Mouse (Mus musculus) stomach, embryonic 14.5 days (tissue): ENCODE measurements around the gene Pomc. TPM values are rescaled to one million over a fixed set of nuclear protein-coding genes. Genes with fewer than 3 reads are reported as not detected.

Experiments
- ATAC-seq: fragments of 200-750 bp; cut with Nextera tagmentation; 2 replicates; pipeline ENCODE4 v1.8.0; 2017; ENCODE audit warnings: low read depth, moderate TSS enrichment; ENCODE audit not compliant: insufficient number of reproducible peaks, insufficient read depth, low FRiP score
- H3K27ac ChIP-seq: fragments of 300-500 bp; sonication (generic); 2 replicates; pipeline ENCODE4 v1.5.1; 2014; ENCODE audit warnings: mild to moderate bottlenecking, low read length, moderate library complexity, mixed read lengths
- H3K27me3 ChIP-seq: fragments of 300-500 bp; sonication (generic); 2 replicates; pipeline ENCODE4 v1.6.1; 2014; ENCODE audit warnings: low read length, control low read depth, mixed read lengths; ENCODE audit not compliant: control insufficient read depth, insufficient read depth
- H3K36me3 ChIP-seq: fragments of 300-500 bp; sonication (generic); 2 replicates; pipeline ENCODE4 v1.6.1; 2014; ENCODE audit warnings: mild to moderate bottlenecking, control low read depth, low read length, moderate library complexity, mixed read lengths; ENCODE audit not compliant: control insufficient read depth, insufficient read depth
- H3K4me1 ChIP-seq: fragments of 300-500 bp; sonication (generic); 2 replicates; pipeline ENCODE4 v1.6.1; 2014; ENCODE audit warnings: low read length, control low read depth, mixed read lengths; ENCODE audit not compliant: control insufficient read depth, insufficient read depth
- H3K4me2 ChIP-seq: fragments of 300-500 bp; sonication (generic); replicated peaks from 2 replicates; pipeline ENCODE4 v1.6.1; 2014; ENCODE audit warnings: low read depth, low read length, control low read depth
- H3K4me3 ChIP-seq: fragments of 300-500 bp; sonication (generic); 2 replicates; pipeline ENCODE4 v1.5.1; 2014; ENCODE audit warnings: low read depth, low read length, control low read depth
- H3K9ac ChIP-seq: fragments of 300-500 bp; sonication (generic); replicated peaks from 2 replicates; pipeline ENCODE4 v1.6.1; 2014; ENCODE audit warnings: low read depth, mild to moderate bottlenecking, control low read depth, low read length, moderate library complexity, mixed read lengths
- H3K9me3 ChIP-seq: fragments of 300-500 bp; sonication (generic); 2 replicates; pipeline ENCODE4 v1.6.1; 2016; ENCODE audit warnings: low read depth, low read length, control low read depth; ENCODE audit not compliant: control insufficient read depth
- WGBS: fragments of 180-500 bp; shearing (Covaris S2); extraction: QIAGEN DNeasy Blood & Tissue Kit; methylation state at CpG from one replicate; pipeline ENCODE4 v1.1.7; 2014; 5-methylcytosine and 5-hydroxymethylcytosine counted together
- polyA plus RNA-seq: library from polyadenylated mRNA; unstranded; fragments of >200 nt; fragmentation: Nextera tagmentation; extraction: Ambion mirVana; gene quantifications from 2 replicates; pipeline ENCODE4 v1.2.1, GENCODE M21; 2014

Pomc gene
- polyA plus RNA-seq, 1 experiment from 2014 or later, result 2.6 TPM

- Histone ChIP-seq H3K4me3 (peak overlapping the region; percentile 43; the same call in 1 of the 2 replicates), H3K9ac (no peak overlapping the region), H3K9me3 (no peaks in the 10 kb centered on the region), H3K4me1 (peaks cover 6% of the 10 kb centered on the region), H3K36me3 (no peaks in the 10 kb centered on the region), H3K4me2 (peak overlapping the region; percentile 89), H3K27me3 (no peaks in the 10 kb centered on the region), H3K27ac (peak overlapping the region; percentile 48; the same call in 1 of the 2 replicates)
- ATAC-seq, result no peak
- WGBS, result 50% methylated on average over 1 of the region's 1 CpGs
Observed at GRCm38 (mm10) chr12:3980991-3981349, 26.2 kb downstream of the Pomc start.

- Histone ChIP-seq H3K27ac (peak overlapping the region; percentile 58; the same call in 1 of the 2 replicates), H3K9me3 (no peaks in the 10 kb centered on the region), H3K9ac (peak overlapping the region; percentile 30; the same call in 1 of the 2 replicates), H3K36me3 (no peaks in the 10 kb centered on the region), H3K27me3 (no peaks in the 10 kb centered on the region), H3K4me1 (peaks cover 6% of the 10 kb centered on the region), H3K4me2 (peak overlapping the region; percentile 89), H3K4me3 (peak overlapping the region; percentile 43)
- ATAC-seq, result peak; percentile 96
- WGBS, result under 1% methylated on average over 41 of the region's 41 CpGs
Observed at GRCm38 (mm10) chr12:3981350-3982131, 26.8 kb downstream of the Pomc start.

DNA sequence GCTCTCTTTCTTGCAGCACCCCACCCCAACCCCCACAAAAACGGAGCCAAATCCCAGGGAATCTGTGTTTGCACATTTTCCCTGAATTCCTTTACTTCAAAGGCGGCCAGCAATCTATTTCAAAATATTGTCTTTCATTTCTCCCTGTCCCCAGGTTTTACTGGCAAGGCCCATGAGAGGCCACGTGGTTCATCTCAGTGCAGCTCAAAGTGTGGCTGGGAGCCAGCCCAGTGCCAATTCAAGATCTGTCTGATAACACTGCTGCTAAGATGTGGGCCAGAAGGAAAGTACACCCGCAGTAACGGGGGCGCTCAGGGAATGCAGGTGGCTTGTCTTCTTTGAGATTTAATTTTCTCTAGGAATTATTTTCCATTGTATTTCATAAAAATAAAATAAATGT, 27.5 kb downstream of the Pomc start:
- no peaks in the 10 kb centered on the region for H3K36me3 ChIP-seq
- no peaks in the 10 kb centered on the region for H3K27me3 ChIP-seq
- H3K4me2 ChIP-seq, result peak overlapping the region; percentile 89
- no peak for ATAC-seq
- H3K9ac ChIP-seq, result peak overlapping the region; percentile 30; the same call in 1 of the 2 replicates
- H3K27ac ChIP-seq, result no peak overlapping the region
- H3K4me1 ChIP-seq, result peaks cover 6% of the 10 kb centered on the region
- H3K9me3 ChIP-seq, result no peaks in the 10 kb centered on the region
- 17% methylated on average over 6 of the region's 6 CpGs for WGBS
- H3K4me3 ChIP-seq, result peak overlapping the region; percentile 43

DNA sequence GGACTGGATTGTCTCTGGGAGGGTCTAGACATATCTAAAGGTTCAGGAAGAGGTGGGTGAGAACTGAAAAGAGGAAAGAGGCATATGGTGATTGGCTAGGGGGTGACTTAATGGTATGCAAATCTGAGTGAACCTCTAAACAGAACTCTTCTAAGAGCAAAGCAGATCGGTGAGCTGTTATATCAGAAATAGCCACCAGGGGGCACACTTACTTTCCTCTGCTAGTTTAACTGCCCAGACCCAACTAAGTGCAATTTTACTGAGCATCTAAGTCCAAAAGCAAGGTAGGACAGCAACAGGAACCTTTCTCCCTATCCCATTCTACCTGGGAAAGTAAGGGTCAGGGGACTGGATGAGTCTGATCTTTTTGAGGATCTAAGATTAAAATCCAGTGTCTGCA, 29.0 kb downstream of the Pomc start:
- WGBS, result 0% methylated on average over 1 of the region's 1 CpGs
- H3K27ac ChIP-seq, result no peak overlapping the region
- no peak for ATAC-seq
- no peaks in the 10 kb centered on the region for H3K27me3 ChIP-seq
- H3K4me2 ChIP-seq, result no peak overlapping the region
- H3K36me3 ChIP-seq, result no peaks in the 10 kb centered on the region
- H3K4me1 ChIP-seq, result peaks cover 6% of the 10 kb centered on the region
- H3K4me3 ChIP-seq, result no peak overlapping the region
- no peak overlapping the region for H3K9ac ChIP-seq
- H3K9me3 ChIP-seq, result no peaks in the 10 kb centered on the region

GRCm38 (mm10) chr12:3984446-3984845, 29.7 kb downstream of the Pomc start:
- no peaks in the 10 kb centered on the region for H3K9me3 ChIP-seq
- peaks cover 6% of the 10 kb centered on the region for H3K4me1 ChIP-seq
- no peak overlapping the region for H3K4me2 ChIP-seq
- H3K9ac ChIP-seq, result no peak overlapping the region
- no peak for ATAC-seq
- H3K36me3 ChIP-seq, result no peaks in the 10 kb centered on the region
- WGBS, result 65% methylated on average over 9 of the region's 9 CpGs
- H3K4me3 ChIP-seq, result no peak overlapping the region
- H3K27me3 ChIP-seq, result no peaks in the 10 kb centered on the region
- H3K27ac ChIP-seq, result no peak overlapping the region

- no peak overlapping the region for H3K4me2 ChIP-seq
- H3K9me3 ChIP-seq, result no peaks in the 10 kb centered on the region
- WGBS, result 56% methylated on average over 2 of the region's 2 CpGs
- H3K4me3 ChIP-seq, result no peak overlapping the region
- H3K27me3 ChIP-seq, result no peaks in the 10 kb centered on the region
- H3K9ac ChIP-seq, result no peak overlapping the region
- H3K36me3 ChIP-seq, result no peaks in the 10 kb centered on the region
- ATAC-seq, result peak; percentile 56; the same call in 1 of the 2 replicates
- H3K4me1 ChIP-seq, result no peaks in the 10 kb centered on the region
- H3K27ac ChIP-seq, result no peak overlapping the region
Observed at GRCm38 (mm10) chr12:3989943-3990342, 35.2 kb downstream of the Pomc start.

DNA sequence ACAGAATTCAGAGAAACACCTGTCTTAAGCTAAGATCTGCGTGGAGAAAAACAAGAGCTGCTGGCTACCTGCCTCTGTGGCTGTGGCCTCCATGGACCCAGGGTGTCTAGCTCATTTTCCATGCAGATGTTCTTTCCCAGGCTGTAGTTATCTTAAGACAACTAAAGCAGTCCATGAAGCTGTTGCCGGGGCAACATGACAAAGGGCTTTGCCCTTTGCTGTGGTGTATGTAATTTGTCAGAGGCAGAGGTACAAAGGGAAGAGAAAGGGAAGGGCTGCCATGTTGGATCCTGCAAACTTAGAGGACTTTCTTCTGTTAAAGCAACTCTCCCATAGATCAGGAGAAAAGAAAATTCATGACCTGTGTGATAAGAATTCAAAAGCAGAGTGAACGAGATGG, 36.3 kb downstream of the Pomc start:
- H3K36me3 ChIP-seq, result no peaks in the 10 kb centered on the region
- no peak overlapping the region for H3K4me2 ChIP-seq
- no peak for ATAC-seq
- no peak overlapping the region for H3K4me3 ChIP-seq
- 78% methylated on average over 3 of the region's 3 CpGs for WGBS
- no peaks in the 10 kb centered on the region for H3K4me1 ChIP-seq
- no peaks in the 10 kb centered on the region for H3K27me3 ChIP-seq
- no peak overlapping the region for H3K27ac ChIP-seq
- H3K9ac ChIP-seq, result no peak overlapping the region
- no peaks in the 10 kb centered on the region for H3K9me3 ChIP-seq

GRCm38 (mm10) chr12:3996749-3997148, 42.0 kb downstream of the Pomc start:
- Histone ChIP-seq H3K27ac (no peak overlapping the region), H3K9ac (no peak overlapping the region), H3K36me3 (no peaks in the 10 kb centered on the region), H3K27me3 (no peaks in the 10 kb centered on the region), H3K4me3 (no peak overlapping the region), H3K9me3 (no peaks in the 10 kb centered on the region), H3K4me1 (no peaks in the 10 kb centered on the region), H3K4me2 (no peak overlapping the region)
- ATAC-seq, result no peak
- 86% methylated on average over 9 of the region's 9 CpGs for WGBS

- Histone ChIP-seq H3K4me3 (no peak overlapping the region), H3K4me2 (no peak overlapping the region), H3K36me3 (no peaks in the 10 kb centered on the region), H3K9ac (no peak overlapping the region), H3K27me3 (no peaks in the 10 kb centered on the region), H3K4me1 (no peaks in the 10 kb centered on the region), H3K9me3 (no peaks in the 10 kb centered on the region), H3K27ac (no peak overlapping the region)
- 83% methylated on average over 5 of the region's 5 CpGs for WGBS
- no peak for ATAC-seq
Observed at GRCm38 (mm10) chr12:4000406-4000805, 45.7 kb downstream of the Pomc start.
